Mouse (Mus musculus) midbrain, embryonic 10.5 days (tissue): ENCODE data around the gene Upf2. TPM values are rescaled to one million over a fixed set of nuclear protein-coding genes. Genes with fewer than 3 reads are reported as not detected.
A peak's percentile ranks its signal among the peaks of the same experiment; 100 is the strongest.
"Not testable (repeated sequence)": the region's sequence is repeated elsewhere in the genome, so short reads cannot be mapped to it uniquely, and the experiment has no call there.

Source experiments
- DNase-seq: peaks from one replicate; pipeline ENCODE4 v3.0.0-alpha.2; 2017; ENCODE audit warnings: low spot score
- H3K27ac ChIP-seq: fragments of 300-500 bp; sonication (generic); replicated peaks from 2 replicates; pipeline ENCODE4 v1.5.1; 2016; ENCODE audit warnings: mild to moderate bottlenecking
- H3K27me3 ChIP-seq: fragments of 300-500 bp; sonication (generic); 2 replicates; pipeline ENCODE4 v1.6.1; 2016; ENCODE audit warnings: low read depth, mild to moderate bottlenecking; ENCODE audit not compliant: poor library complexity, severe bottlenecking
- H3K36me3 ChIP-seq: fragments of 300-500 bp; sonication (generic); 2 replicates; pipeline ENCODE4 v1.6.1; 2016; ENCODE audit warnings: mild to moderate bottlenecking, moderate library complexity
- H3K4me1 ChIP-seq: fragments of 300-500 bp; sonication (generic); 2 replicates; pipeline ENCODE4 v1.6.1; 2016
- H3K4me3 ChIP-seq: fragments of 300-500 bp; sonication (generic); 2 replicates; pipeline ENCODE4 v1.5.1; 2016; ENCODE audit warnings: mild to moderate bottlenecking, moderate library complexity
- H3K9me3 ChIP-seq: fragments of 300-500 bp; sonication (generic); replicated peaks from 2 replicates; pipeline ENCODE4 v1.6.1; 2016; ENCODE audit warnings: mild to moderate bottlenecking
- WGBS: fragments of 180-500 bp; shearing (Covaris S2); methylation state at CpG from one replicate; pipeline ENCODE4 v1.1.7; 2016; 5-methylcytosine and 5-hydroxymethylcytosine counted together
- polyA plus RNA-seq: library from polyadenylated mRNA; unstranded; fragments of >200 nt; fragmentation: Nextera tagmentation; extraction: Ambion mirVana; gene quantifications from 2 replicates; pipeline ENCODE4 v1.2.1, GENCODE M21; 2016

Upf2 gene
- polyA plus RNA-seq, 1 experiment from 2014 or later = 10.3 TPM

GRCm38 (mm10) chr2:5936550-5936949 lies 14.7 kb upstream of the Upf2 start:
- DNase-seq = no peak
- Histone ChIP-seq H3K4me1 (no peaks in the 10 kb centered on the region), H3K27ac (no peak overlapping the region), H3K4me3 (no peak overlapping the region), H3K9me3 (no peaks in the 10 kb centered on the region), H3K36me3 (no peaks in the 10 kb centered on the region), H3K27me3 (no peaks in the 10 kb centered on the region)
- WGBS = 92% methylated on average over 4 of the region's 4 CpGs

- H3K27ac ChIP-seq = no peak overlapping the region
- H3K4me3 ChIP-seq = no peak overlapping the region
- no peaks in the 10 kb centered on the region for H3K36me3 ChIP-seq
- no peaks in the 10 kb centered on the region for H3K9me3 ChIP-seq
- peaks cover 10% of the 10 kb centered on the region for H3K4me1 ChIP-seq
- no peak for DNase-seq
- WGBS = 96% methylated on average over 3 of the region's 3 CpGs
- H3K27me3 ChIP-seq = no peaks in the 10 kb centered on the region
These were observed 11.9 kb upstream of the Upf2 start for GRCm38 (mm10) chr2:5939319-5939718.

DNA sequence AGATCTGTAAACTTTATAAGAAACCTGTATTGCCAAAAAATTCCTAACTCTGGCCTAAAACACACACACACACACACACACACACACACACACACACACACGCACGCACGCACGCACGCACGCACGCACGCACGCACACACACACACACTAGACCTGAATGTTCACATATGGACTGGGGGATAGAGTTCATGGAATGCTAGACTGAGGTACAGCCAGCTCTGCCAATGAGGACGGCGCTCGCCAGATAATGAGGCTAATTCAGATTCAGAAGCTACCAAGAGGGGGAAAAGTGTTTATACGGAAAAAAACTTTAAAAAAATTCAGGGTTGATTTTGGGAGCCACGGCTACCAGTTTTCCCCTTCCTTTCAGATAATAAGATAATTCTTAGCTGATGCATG lies 11.4 kb upstream of the Upf2 start:
- DNase-seq = no peak
- Histone ChIP-seq H3K27me3 (no peaks in the 10 kb centered on the region), H3K9me3 (no peaks in the 10 kb centered on the region), H3K36me3 (no peaks in the 10 kb centered on the region), H3K4me3 (no peak overlapping the region), H3K27ac (no peak overlapping the region), H3K4me1 (peaks cover 10% of the 10 kb centered on the region)
- 89% methylated on average over 14 of the region's 14 CpGs for WGBS

GRCm38 (mm10) chr2:5940936-5941335 lies 10.3 kb upstream of the Upf2 start:
- DNase-seq = no peak
- H3K27ac ChIP-seq = no peak overlapping the region
- WGBS = 93% methylated on average over 9 of the region's 9 CpGs
- H3K36me3 ChIP-seq = no peaks in the 10 kb centered on the region
- H3K4me1 ChIP-seq = peaks cover 10% of the 10 kb centered on the region
- no peak overlapping the region for H3K4me3 ChIP-seq
- no peaks in the 10 kb centered on the region for H3K9me3 ChIP-seq
- no peaks in the 10 kb centered on the region for H3K27me3 ChIP-seq

DNA sequence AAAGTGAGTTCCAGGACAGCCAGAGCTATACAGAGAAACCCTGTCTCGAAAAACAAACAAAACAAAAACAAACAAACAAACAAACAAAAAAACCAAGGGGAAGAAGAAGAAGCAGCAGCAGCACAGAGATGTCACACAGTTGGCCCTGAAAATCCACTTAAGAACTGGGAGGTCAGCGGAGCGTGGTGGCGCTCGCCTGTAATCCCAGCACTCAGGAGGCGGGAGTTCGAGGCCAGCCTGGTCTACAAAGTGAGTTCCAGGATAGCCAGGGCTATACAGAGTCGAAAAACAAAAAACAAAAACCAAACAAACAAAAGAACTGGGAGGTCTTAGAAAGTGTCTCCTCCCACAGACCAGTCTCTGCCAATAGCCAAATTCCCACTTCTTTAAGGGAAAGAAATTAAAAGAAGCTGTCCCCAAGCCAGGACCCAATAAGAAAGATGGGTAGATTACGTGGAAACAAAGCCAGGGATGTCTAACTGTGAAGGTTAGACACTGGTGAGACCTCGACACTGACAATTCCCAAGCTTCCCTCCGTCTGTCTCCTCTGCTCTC lies 9.3 kb upstream of the Upf2 start:
- H3K4me1 ChIP-seq = peaks cover 10% of the 10 kb centered on the region
- WGBS = 56% methylated on average over 11 of the region's 11 CpGs
- peak overlapping the region; percentile 84 for H3K27ac ChIP-seq
- no peaks in the 10 kb centered on the region for H3K27me3 ChIP-seq
- no peaks in the 10 kb centered on the region for H3K36me3 ChIP-seq
- H3K9me3 ChIP-seq = no peaks in the 10 kb centered on the region
- no peak for DNase-seq
- H3K4me3 ChIP-seq = peak overlapping the region; percentile 73

DNA sequence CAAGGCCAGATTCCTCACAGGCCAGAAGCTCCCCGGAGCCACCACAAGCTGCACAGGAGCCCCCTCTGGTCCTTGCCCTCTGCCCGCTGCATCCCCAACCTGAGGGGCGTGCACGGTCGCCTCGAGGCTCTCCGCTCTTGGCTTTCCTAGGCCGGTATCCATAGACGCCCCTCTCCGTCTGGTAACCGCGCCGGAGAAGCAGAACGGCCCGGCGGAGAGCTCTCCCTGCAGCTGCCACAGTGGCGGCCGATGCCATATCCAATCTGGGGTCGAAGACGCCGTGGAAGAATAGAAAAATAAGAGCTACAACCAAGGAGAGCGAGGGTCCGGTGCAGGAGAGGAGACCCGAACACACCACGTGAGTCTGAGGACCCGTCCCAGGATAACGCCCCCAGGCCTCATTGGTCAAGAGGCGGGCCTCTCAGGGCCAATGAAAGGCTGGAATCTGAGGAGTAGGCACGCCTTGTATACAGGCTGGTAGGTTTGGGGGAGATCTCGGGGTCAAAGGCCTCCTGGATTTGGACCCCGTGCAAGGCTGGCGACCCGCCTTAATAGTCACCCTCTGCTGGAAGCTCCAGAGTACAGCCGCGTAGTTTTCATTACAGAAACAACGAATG lies 8.7 kb upstream of the Upf2 start, which contains the start of gene Dhtkd1:
Gene Dhtkd1 (minus strand): TSS at position 377 of the 617 bp plus-strand sequence.
- H3K4me3 ChIP-seq = peak within 1 kb of the TSS; percentile 73
- no peaks in the 10 kb centered on the region for H3K27me3 ChIP-seq
- under 1% methylated on average over 36 of the region's 36 CpGs for WGBS
- no peaks in the 10 kb centered on the region for H3K9me3 ChIP-seq
- peak; percentile 78 for DNase-seq
- no peaks in the 10 kb centered on the region for H3K36me3 ChIP-seq
- peaks cover 10% of the 10 kb centered on the region for H3K4me1 ChIP-seq
- H3K27ac ChIP-seq = peak within 1 kb of the TSS; percentile 84

DNA sequence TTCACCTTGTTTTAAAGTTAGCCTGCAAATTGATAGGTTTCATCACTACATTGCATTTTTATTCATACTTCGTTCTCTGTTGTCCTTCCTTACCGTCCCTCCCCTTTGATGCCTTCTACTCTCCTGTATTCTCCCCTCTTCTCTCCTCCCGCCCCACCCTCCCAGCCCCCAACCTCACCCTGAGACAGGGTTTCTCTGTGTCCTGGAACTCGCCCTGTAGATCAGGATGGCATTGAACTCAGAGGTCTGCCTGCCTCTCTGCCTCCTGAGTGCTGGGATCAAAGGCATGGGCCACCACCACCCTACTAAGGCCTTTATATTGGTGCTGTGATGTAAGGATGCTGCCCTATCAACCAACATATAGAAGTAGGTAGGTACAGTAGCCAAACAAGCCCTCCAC lies 8.2 kb upstream of the Upf2 start:
- DNase-seq = no peak
- H3K4me1 ChIP-seq = peaks cover 10% of the 10 kb centered on the region
- peak overlapping the region; percentile 73 for H3K4me3 ChIP-seq
- no peaks in the 10 kb centered on the region for H3K36me3 ChIP-seq
- no peaks in the 10 kb centered on the region for H3K27me3 ChIP-seq
- WGBS = 40% methylated on average over 4 of the region's 4 CpGs
- no peaks in the 10 kb centered on the region for H3K9me3 ChIP-seq
- H3K27ac ChIP-seq = no peak overlapping the region

GRCm38 (mm10) chr2:5945629-5946028 lies 5.6 kb upstream of the Upf2 start:
- DNase-seq = no peak
- Histone ChIP-seq H3K9me3 (no peaks in the 10 kb centered on the region), H3K4me1 (peaks cover 15% of the 10 kb centered on the region), H3K4me3 (no peak overlapping the region), H3K36me3 (no peaks in the 10 kb centered on the region), H3K27ac (no peak overlapping the region), H3K27me3 (no peaks in the 10 kb centered on the region)
- WGBS = 93% methylated on average over 1 of the region's 1 CpGs

DNA sequence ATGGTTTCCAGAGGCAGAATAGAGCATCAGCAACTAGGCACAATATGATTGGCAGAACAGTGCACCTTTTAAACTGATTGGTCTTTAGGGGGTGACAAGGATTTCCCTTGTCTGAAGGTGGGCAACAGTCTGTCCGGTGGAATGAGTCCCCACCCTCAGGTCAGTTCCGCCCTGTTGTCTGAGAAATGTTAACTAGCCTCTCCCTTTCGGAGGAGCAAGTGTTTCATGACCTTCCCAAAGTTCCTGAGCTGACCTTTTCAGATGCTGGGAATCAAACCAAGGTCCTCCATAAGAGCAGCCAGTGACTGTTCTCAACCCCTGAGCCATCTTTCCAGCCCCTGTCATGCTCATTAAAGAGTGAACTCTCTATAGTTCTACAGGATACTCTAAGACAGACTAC lies 4.4 kb upstream of the Upf2 start:
- no peaks in the 10 kb centered on the region for H3K9me3 ChIP-seq
- H3K36me3 ChIP-seq = no peaks in the 10 kb centered on the region
- H3K4me1 ChIP-seq = peaks cover 15% of the 10 kb centered on the region
- WGBS = 83% methylated on average over 3 of the region's 3 CpGs
- H3K4me3 ChIP-seq = no peak overlapping the region
- H3K27me3 ChIP-seq = no peaks in the 10 kb centered on the region
- H3K27ac ChIP-seq = no peak overlapping the region
- DNase-seq = no peak

DNA sequence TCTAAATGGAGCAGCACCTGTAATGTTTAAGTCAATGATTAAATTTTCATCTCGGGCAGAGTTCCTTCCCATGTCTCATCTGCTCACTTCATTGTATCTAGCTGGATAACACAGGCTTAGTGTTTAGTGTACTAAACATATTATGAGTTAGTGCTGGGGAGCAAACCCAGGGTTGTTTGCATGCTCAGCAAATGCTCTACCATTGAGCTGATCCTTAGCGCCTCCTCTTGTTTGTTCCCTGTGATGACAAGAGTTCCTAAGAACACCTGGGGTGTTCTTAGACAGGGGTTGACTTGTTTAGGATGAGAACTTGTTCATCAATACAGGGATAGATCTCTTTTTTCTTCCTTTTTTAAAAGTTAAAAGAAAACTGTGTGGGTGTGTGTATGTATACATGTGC lies 2.3 kb upstream of the Upf2 start:
- WGBS = 85% methylated on average over 2 of the region's 2 CpGs
- Histone ChIP-seq H3K4me1 (peaks cover 19% of the 10 kb centered on the region), H3K27ac (no peak overlapping the region), H3K9me3 (no peaks in the 10 kb centered on the region), H3K36me3 (0 out of 2 replicates have a peak, but pooled peaks cover 3% of the 10 kb centered on the region), H3K27me3 (no peaks in the 10 kb centered on the region), H3K4me3 (no peak overlapping the region)
- no peak for DNase-seq

- H3K36me3 ChIP-seq, H3K27me3 ChIP-seq, DNase-seq, H3K9me3 ChIP-seq: not testable (repeated sequence)
- Histone ChIP-seq H3K4me3 (peak overlapping the region; percentile 74), H3K4me1 (peaks cover 19% of the 10 kb centered on the region), H3K27ac (peak overlapping the region; percentile 95)
- 98% methylated on average over 9 of the region's 9 CpGs for WGBS
These were observed 1.4 kb upstream of the Upf2 start for GRCm38 (mm10) chr2:5949821-5950220.

DNA sequence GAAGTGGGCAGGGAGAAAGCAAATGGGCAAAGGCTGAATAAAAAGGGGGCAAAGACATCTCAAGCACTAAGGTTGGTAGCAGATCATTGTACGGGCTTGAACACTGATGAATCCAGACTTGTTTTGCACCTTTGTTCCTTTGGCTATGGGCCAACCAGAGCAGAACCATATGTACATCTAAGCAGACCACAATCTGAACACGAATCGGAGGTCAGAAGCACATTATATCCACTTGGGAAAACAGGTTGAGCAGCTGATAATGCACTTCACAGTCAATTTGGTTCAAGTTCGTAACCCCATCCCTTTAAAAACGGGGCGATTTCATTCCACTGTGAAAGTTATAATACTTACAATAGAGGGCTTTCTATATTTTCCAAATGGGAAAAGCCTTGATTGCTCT lies 964 bp upstream of the Upf2 start:
- Histone ChIP-seq H3K27me3 (no peaks in the 10 kb centered on the region), H3K27ac (peak overlapping the region; percentile 95), H3K9me3 (no peaks in the 10 kb centered on the region), H3K4me3 (peak overlapping the region; percentile 74), H3K36me3 (0 out of 2 replicates have a peak, but pooled peaks cover 3% of the 10 kb centered on the region), H3K4me1 (peaks cover 19% of the 10 kb centered on the region)
- 19% methylated on average over 6 of the region's 6 CpGs for WGBS
- no peak for DNase-seq

DNA sequence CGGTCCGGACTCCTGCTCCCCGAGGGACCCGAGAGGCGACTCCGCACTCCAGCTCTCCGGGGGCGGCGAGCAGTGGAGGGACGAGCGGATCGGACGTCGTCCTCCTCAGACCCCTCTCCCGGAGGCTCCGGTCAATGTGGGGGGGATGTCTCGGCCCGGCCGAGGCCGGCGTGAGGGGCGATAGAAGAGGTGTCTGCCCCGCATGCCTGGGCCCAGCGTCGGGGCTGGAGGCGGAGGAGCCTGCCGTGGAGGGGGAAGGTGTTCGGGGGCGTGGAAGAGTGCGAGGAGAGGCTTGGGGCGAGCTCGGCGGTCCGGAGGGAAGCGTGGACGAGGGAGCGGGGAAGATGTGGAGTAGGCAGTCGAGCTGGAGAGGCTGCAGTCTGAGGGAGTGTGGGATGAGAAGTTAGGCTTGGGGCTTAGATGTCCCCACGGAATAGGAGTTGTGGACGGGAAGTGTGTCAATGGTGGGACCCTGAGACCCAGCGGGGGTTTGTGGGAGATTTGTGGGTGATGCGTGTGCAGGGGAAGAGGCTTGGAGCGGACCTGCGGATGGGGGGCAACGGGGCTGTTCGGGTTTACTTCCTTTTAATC lies 447 bp downstream of the Upf2 start:
- peaks cover 19% of the 10 kb centered on the region for H3K4me1 ChIP-seq

More for the DNA sequence above, 447 bp downstream of the Upf2 start:
- WGBS = under 1% methylated on average over 46 of the region's 46 CpGs
- no peak for DNase-seq
- Histone ChIP-seq H3K27ac (peak overlapping the region; percentile 95), H3K9me3 (no peaks in the 10 kb centered on the region), H3K27me3 (no peaks in the 10 kb centered on the region), H3K36me3 (0 out of 2 replicates have a peak, but pooled peaks cover 3% of the 10 kb centered on the region), H3K4me3 (peak overlapping the region; percentile 74)
